18 mouse cellular contexts compared by ENCODE assay signal in genomic region chr6:50503031-50503430, GRCm38 (mm10). TPM values are rescaled to one million over a fixed set of nuclear protein-coding genes. Genes with fewer than 3 reads are reported as not detected.
DNase-seq lines count a peak whose midpoint lies in the region.
"Had no signal": no experiment of that assay in that cellular context is flagged by ENCODE, and none has a peak within 500 bp of the region (broad histone marks: within the 10 kb centered on the region; RNA-seq: fewer than 3 reads in every experiment).

No protein-coding gene starts in this region.

- DNase-seq in kidney, adult 9 months, result peak; percentile 23
- no peak for DNase-seq in kidney, postnatal 4 days
- peak; percentile 16 for DNase-seq in urinary bladder, postnatal 14 days (ENCODE audit: low spot score)
- no peak for DNase-seq in urinary bladder, postnatal 36 days (ENCODE audit: low spot score in 2 of 2)
- peak; percentile 98 for DNase-seq in gonadal fat pad, adult 2 months (ENCODE audit: low read depth)
- DNase-seq in c-Kit-positive CD71-positive TER-119-positive erythroid progenitor cells, embryonic 14.5 days (ENCODE audit: low spot score), result no peak
- DNase-seq in cerebellum, adult 8-10 months, result no peak
- DNase-seq: adrenal gland, adult 2 months; B cell, adult 2 months; cerebellum, adult 11-12 months; cerebellum, postnatal 25 days; embryo, embryonic 11 days; gastrocnemius, adult 2 months; kidney, adult 11 months; left cerebral cortex, postnatal 4 days; right cerebral cortex, adult 18-20 months; thymus, adult 2 months had no signal

RNA-seq across cellular contexts. Expression of gene Osbpl3, which starts 47.0 kb away (rescaled TPM):
- polyA plus RNA-seq in gonadal fat pad, adult 2 months (2012; rRNA removed), result 1.5 and 2.0 TPM in 2 replicates
- polyA plus RNA-seq: erythroblast, embryonic 14.5 days had no signal

Comparison
In these comparisons a context has a peak if more than half of its experiments do, and no peak if none do; other contexts are left out.
1. DNase-seq: peak in kidney, adult 9 months (single experiment), urinary bladder, postnatal 14 days (single experiment) and gonadal fat pad, adult 2 months (single experiment); none in kidney, postnatal 4 days (0 of 2), urinary bladder, postnatal 36 days (0 of 2), c-Kit-positive CD71-positive TER-119-positive erythroid progenitor cells, embryonic 14.5 days (single experiment) and cerebellum, adult 8-10 months (single experiment).